Mouse (Mus musculus) midbrain, embryonic 12.5 days (tissue): ENCODE results near the gene Col11a1. TPM values are rescaled to one million over a fixed set of nuclear protein-coding genes. Genes with fewer than 3 reads are reported as not detected.

Experiments used
- ATAC-seq: fragments of 200-750 bp; cut with Nextera tagmentation; 2 replicates; pipeline ENCODE4 v1.8.0; 2017; ENCODE audit warnings: low read depth, moderate TSS enrichment, moderate library complexity; ENCODE audit not compliant: low FRiP score
- H3K27ac ChIP-seq: fragments of 300-500 bp; sonication (generic); replicated peaks from 2 replicates; pipeline ENCODE4 v1.5.1; 2016; ENCODE audit warnings: mild to moderate bottlenecking
- H3K27me3 ChIP-seq: fragments of 300-500 bp; sonication (generic); 2 replicates; pipeline ENCODE4 v1.6.1; 2016; ENCODE audit warnings: mild to moderate bottlenecking
- H3K36me3 ChIP-seq: fragments of 300-500 bp; sonication (generic); 2 replicates; pipeline ENCODE4 v1.6.1; 2016
- H3K4me1 ChIP-seq: fragments of 300-500 bp; sonication (generic); 2 replicates; pipeline ENCODE4 v1.6.1; 2016
- H3K4me2 ChIP-seq: fragments of 300-500 bp; sonication (generic); replicated peaks from 2 replicates; pipeline ENCODE4 v1.6.1; 2016; ENCODE audit warnings: mild to moderate bottlenecking, moderate library complexity
- H3K4me3 ChIP-seq: fragments of 300-500 bp; sonication (generic); 2 replicates; pipeline ENCODE4 v1.5.1; 2016; ENCODE audit warnings: mild to moderate bottlenecking
- H3K9ac ChIP-seq: fragments of 300-500 bp; sonication (generic); replicated peaks from 2 replicates; pipeline ENCODE4 v1.6.1; 2016; ENCODE audit warnings: mild to moderate bottlenecking, moderate library complexity
- H3K9me3 ChIP-seq: fragments of 300-500 bp; sonication (generic); 2 replicates; pipeline ENCODE4 v1.6.1; 2016; ENCODE audit warnings: mild to moderate bottlenecking
- WGBS: fragments of 180-500 bp; shearing (Covaris S2); methylation state at CpG from one replicate; pipeline ENCODE4 v1.1.7; 2016; 5-methylcytosine and 5-hydroxymethylcytosine counted together
- polyA plus RNA-seq: library from polyadenylated mRNA; unstranded; fragments of >200 nt; fragmentation: Nextera tagmentation; extraction: Ambion mirVana; gene quantifications from 2 replicates; pipeline ENCODE4 v1.2.1, GENCODE M21; 2016

The Col11a1 gene
- polyA plus RNA-seq, result 29.2 and 36.9 TPM in 2 replicates

DNA sequence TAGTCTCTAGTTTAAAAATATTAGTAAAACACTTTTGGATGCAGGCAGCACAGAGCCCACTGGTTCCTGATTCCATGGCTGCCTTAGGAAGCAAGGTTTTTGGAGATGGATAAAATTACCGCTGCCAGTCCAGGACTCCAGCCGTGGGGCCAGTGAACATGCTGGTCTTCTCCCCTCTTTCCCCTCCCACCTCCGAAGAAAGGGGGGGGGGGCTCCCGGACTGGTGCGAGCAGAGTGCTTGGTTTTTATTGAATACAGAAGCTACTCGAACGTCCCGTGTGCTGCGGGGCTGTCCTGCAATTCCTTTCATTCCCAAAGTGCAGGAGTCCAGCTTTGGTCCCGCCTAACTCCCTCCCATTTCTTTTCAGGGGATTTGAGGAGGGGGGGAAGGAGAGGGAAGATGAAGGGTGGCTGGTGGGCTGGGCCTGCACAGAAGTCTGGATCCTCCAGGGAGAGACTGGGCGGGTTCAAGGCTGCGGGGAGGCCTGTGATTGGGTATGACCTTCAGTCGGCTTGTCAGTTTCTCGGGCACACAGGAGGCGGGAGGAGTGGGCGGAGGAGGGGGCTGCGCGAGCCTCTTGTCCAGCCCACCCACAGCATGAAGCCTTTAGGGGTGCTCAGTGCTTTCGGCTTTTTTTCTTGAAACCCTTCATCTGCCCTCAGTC, at the start of gene Col11a1:
Gene Col11a1, plus strand, starts transcription at position 570 of the 665 bp plus-strand sequence.
- peak within 1 kb of the TSS; percentile 60 for H3K9ac ChIP-seq
- no peaks in the 10 kb centered on the region for H3K27me3 ChIP-seq
- under 1% methylated on average over 18 of the region's 19 CpGs for WGBS
- H3K4me2 ChIP-seq, result peak within 1 kb of the TSS; percentile 98
- peak; percentile 99 for ATAC-seq
- H3K4me1 ChIP-seq, result peaks cover 11% of the 10 kb centered on the region
- H3K36me3 ChIP-seq, result no peaks in the 10 kb centered on the region
- H3K9me3 ChIP-seq, result no peaks in the 10 kb centered on the region
- H3K27ac ChIP-seq, result peak within 1 kb of the TSS; percentile 60
- peak within 1 kb of the TSS; percentile 60 for H3K4me3 ChIP-seq

DNA sequence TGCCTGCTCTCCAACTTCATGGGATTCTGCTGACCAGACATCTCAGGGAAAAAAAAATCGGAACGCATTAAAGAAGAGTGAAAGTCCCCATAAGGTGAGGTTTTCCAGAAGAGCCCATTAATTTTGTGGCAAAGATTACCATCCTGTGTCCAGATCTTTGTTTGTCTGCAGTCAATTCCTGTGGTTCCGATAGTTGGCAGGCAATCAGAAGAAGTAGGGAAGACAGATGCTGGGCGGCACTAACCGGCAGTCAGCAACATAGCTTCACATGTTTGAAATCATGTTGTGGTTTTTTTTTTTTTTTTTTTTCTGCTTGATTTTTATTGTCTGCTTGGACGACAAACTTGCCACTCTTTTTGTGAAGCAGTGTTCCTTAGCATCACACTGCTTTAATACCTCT, 39.4 kb upstream of the Col11a1 start:
- Histone ChIP-seq H3K9me3 (no peaks in the 10 kb centered on the region), H3K27ac (no peak overlapping the region), H3K9ac (no peak overlapping the region), H3K36me3 (no peaks in the 10 kb centered on the region), H3K4me1 (no peaks in the 10 kb centered on the region), H3K27me3 (no peaks in the 10 kb centered on the region), H3K4me3 (no peak overlapping the region), H3K4me2 (no peak overlapping the region)
- 87% methylated on average over 6 of the region's 6 CpGs for WGBS
- no peak for ATAC-seq

DNA sequence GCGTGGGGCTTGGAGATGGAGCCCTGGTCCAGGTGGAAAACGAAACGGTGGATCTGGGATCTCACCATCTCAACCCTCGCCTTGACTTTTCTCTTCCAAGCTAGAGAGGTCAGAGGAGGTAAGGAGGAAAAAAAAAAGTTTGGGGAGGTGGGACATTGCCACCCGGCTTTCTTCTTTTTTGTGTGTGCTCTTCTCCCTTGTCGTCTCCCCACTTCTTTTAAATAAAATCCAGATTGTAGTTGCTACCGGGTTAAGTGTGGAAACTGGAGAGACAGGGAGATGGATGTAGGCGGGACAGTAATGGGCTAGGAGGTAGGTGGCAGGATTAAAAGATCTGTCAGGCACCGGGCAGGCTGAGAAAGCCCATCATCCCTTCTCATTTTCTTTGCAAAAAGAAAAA, 546 bp downstream of the Col11a1 start:
- ATAC-seq, result no peak
- H3K36me3 ChIP-seq, result no peaks in the 10 kb centered on the region
- peak overlapping the region; percentile 60 for H3K9ac ChIP-seq
- no peak overlapping the region for H3K27ac ChIP-seq
- peak overlapping the region; percentile 60 for H3K4me3 ChIP-seq
- no peaks in the 10 kb centered on the region for H3K9me3 ChIP-seq
- H3K27me3 ChIP-seq, result no peaks in the 10 kb centered on the region
- H3K4me2 ChIP-seq, result peak overlapping the region; percentile 98
- H3K4me1 ChIP-seq, result peaks cover 11% of the 10 kb centered on the region
- under 1% methylated on average over 9 of the region's 9 CpGs for WGBS

DNA sequence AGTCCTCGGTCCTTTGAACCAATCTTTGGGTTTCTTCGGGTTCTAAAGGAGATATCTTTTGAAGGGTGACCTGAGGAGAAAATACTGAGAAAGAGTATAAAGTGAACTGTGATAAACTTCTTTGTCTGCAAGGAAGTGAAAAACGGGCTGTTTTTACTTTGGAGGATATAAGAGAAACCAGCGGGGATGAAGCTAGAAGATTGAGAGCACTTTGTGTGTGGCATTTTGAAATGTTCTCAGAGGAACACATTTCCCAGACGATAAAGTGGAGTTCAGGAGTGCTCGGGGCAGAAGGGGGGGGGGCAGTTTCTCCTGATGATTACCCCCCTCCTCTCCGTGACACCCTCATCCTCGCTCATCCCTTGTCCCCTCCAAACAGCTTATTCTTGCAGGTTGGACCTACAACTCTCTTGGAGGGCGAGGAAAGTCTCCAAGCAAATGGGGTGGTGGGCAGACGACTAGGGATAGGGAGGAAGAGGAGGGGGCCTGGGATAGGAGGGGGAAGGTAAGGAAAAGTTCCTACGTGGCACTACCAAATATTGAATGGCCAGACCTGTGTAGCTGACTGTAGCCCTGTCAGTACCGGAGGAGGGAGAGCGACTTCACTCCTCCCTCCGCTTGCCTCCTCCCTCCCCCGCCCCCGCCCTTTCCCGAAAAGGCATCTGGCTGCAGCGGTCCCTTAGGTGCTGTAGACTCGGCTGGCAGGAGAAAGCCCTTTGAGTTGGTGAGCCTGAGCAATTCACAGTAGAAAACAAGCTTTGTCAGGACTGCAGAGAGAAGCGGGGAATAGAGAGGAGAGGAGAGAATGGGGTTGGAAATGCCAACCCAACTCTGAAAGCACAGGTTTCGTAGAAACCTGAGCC, 1.2 kb downstream of the Col11a1 start:
- peak; percentile 32 for ATAC-seq
- peak overlapping the region; percentile 46; the same call in 1 of the 2 replicates for H3K27ac ChIP-seq
- peak overlapping the region; percentile 98 for H3K4me2 ChIP-seq

DNA sequence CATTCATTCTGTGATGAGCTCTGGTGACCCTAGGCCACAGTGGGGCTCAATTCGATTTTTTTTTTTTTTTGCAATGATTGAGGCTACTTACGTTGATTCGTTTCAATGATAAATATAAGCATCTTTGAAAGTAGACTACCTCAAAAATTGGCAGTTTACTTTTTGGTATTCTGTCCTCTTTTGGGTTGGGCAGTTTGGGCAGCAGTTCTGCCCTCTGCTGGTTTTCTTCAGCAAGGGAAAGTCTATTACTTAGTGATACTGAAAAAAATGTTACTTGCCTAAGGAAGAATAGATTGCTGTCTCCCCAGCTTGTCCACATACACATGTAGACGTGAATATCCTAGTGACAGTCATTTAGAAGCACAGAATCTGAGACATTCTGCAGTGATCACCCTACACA, 2.0 kb downstream of the Col11a1 start:
- Histone ChIP-seq H3K4me1 (peaks cover 11% of the 10 kb centered on the region), H3K4me3 (peak overlapping the region; percentile 60), H3K9me3 (no peaks in the 10 kb centered on the region), H3K27ac (peak overlapping the region; percentile 46; the same call in 1 of the 2 replicates), H3K9ac (peak overlapping the region; percentile 60; the same call in 1 of the 2 replicates), H3K36me3 (no peaks in the 10 kb centered on the region), H3K27me3 (no peaks in the 10 kb centered on the region), H3K4me2 (peak overlapping the region; percentile 98)
- WGBS, result 3% methylated on average over 4 of the region's 4 CpGs
- no peak for ATAC-seq

More for the DNA sequence above, 1.2 kb downstream of the Col11a1 start:
- no peaks in the 10 kb centered on the region for H3K36me3 ChIP-seq
- peaks cover 11% of the 10 kb centered on the region for H3K4me1 ChIP-seq
- peak overlapping the region; percentile 60 for H3K4me3 ChIP-seq
- peak overlapping the region; percentile 60 for H3K9ac ChIP-seq
- H3K9me3 ChIP-seq, result no peaks in the 10 kb centered on the region
- no peaks in the 10 kb centered on the region for H3K27me3 ChIP-seq
- 1% methylated on average over 21 of the region's 21 CpGs for WGBS

DNA sequence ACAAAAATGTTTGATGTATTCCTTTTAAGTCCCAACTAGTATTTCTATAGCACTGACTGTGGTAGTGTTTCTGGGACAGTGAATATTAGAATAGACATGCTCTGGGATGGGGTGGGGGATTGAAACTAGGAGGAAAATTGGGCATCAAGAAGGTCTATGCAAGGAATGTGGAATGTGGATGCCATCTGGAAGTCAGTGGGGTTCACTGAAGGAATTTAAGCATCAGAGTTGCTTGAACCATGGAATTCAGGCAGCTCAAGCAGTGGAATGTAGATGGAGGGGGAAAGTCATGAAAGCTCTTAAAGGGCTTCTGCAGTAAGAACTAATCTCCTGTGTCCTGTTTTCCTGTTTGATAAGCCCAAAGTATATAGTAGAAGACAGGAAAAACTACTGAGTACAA, 22.1 kb downstream of the Col11a1 start:
- no peaks in the 10 kb centered on the region for H3K4me1 ChIP-seq
- no peaks in the 10 kb centered on the region for H3K9me3 ChIP-seq
- H3K27ac ChIP-seq, result no peak overlapping the region
- H3K9ac ChIP-seq, result no peak overlapping the region
- no peak overlapping the region for H3K4me3 ChIP-seq
- no peaks in the 10 kb centered on the region for H3K36me3 ChIP-seq
- no peak overlapping the region for H3K4me2 ChIP-seq
- H3K27me3 ChIP-seq, result no peaks in the 10 kb centered on the region
- no peak for ATAC-seq

DNA sequence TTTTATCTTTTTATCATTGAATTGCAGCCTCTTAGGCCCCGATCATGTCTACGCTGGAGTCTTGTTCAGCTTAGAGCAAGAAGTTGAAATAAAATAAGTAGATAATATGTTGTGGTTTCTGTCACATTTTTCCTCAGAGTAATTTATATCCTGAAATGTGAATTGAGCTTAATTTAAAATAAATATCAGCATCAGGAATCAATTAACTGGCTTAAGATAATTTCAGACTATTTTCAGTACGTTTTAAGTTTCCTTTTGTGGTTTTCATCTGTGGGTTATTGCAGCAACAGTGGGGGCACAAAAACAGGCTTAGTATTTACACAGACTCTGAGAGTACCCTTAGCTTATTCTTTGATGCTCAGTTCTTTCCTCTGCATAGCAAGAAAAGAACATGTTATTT, 23.2 kb downstream of the Col11a1 start:
- WGBS, result 78% methylated on average over 3 of the region's 3 CpGs
- Histone ChIP-seq H3K4me2 (no peak overlapping the region), H3K9ac (no peak overlapping the region), H3K27me3 (no peaks in the 10 kb centered on the region), H3K4me1 (no peaks in the 10 kb centered on the region), H3K9me3 (no peaks in the 10 kb centered on the region), H3K36me3 (no peaks in the 10 kb centered on the region), H3K27ac (no peak overlapping the region), H3K4me3 (no peak overlapping the region)
- ATAC-seq, result no peak

DNA sequence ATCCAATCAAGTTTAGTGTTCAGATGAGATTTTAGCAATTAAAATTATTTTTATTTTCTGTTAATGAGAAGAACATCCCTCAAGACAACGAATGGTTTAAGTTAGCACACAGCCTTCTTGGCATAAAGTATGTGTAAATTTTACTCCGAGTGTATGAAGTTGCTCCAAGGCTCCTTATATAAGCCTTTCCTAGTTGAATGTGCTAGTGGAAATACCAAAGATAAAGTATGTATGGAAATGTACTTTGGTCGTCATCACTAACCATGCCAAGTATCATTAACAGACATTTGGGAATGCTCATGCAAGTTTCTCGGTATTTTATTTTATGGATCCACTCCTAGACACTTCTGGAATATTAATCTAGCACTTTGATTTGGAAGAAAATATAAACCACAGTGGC, 34.8 kb downstream of the Col11a1 start:
- ATAC-seq, result no peak
- Histone ChIP-seq H3K4me3 (no peak overlapping the region), H3K27ac (no peak overlapping the region), H3K27me3 (no peaks in the 10 kb centered on the region), H3K4me1 (no peaks in the 10 kb centered on the region), H3K9me3 (no peaks in the 10 kb centered on the region), H3K9ac (no peak overlapping the region), H3K4me2 (no peak overlapping the region), H3K36me3 (no peaks in the 10 kb centered on the region)
- WGBS, result 87% methylated on average over 4 of the region's 4 CpGs

DNA sequence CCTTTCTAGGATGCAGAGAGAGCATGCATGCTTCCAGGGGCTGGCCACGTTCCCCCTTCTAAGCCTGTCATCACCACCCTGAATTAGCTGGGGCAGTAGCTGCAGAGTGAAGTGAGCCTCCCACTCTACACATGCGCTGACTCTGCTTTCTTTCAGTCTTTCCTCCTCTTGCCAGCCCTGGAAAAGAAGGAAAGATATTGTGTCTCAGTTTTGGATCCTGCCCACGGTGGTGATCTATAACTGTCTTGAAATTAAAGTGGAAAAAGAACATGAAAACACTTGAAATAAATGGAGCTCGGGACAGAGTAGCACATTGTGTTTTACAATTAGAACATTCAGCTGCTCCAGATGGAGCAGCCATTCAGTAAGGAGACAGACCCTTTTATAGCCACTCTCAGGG, 35.2 kb downstream of the Col11a1 start:
- no peaks in the 10 kb centered on the region for H3K4me1 ChIP-seq
- no peak overlapping the region for H3K4me3 ChIP-seq
- H3K9me3 ChIP-seq, result no peaks in the 10 kb centered on the region
- H3K9ac ChIP-seq, result no peak overlapping the region
- H3K4me2 ChIP-seq, result no peak overlapping the region
- no peak overlapping the region for H3K27ac ChIP-seq
- H3K36me3 ChIP-seq, result no peaks in the 10 kb centered on the region
- 0 out of 2 replicates have a peak, but pooled peaks have one; percentile 34 for ATAC-seq
- H3K27me3 ChIP-seq, result no peaks in the 10 kb centered on the region
- WGBS, result 60% methylated on average over 4 of the region's 4 CpGs

DNA sequence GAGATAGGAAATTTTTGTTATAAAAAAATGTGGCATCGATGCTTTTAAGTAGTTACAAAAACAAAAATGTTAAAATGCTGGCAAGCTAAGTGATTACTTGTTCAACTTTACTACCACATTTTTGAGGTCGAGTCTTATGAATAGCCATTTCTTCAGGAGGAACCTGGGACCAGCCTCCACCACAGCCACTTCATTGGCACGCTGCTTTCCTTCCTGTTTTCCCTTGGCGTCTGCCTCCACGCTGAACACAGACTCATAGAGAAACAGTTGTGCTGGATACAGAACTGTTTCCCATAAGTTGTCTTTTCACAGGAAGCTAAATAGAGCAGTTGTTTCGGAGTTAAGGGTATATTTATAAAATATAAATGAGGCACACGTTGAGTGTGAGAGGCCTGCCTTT, 69.0 kb downstream of the Col11a1 start:
- H3K27me3 ChIP-seq, result no peaks in the 10 kb centered on the region
- H3K4me1 ChIP-seq, result no peaks in the 10 kb centered on the region
- H3K4me3 ChIP-seq, result no peak overlapping the region
- no peak overlapping the region for H3K27ac ChIP-seq
- H3K9ac ChIP-seq, result no peak overlapping the region
- no peaks in the 10 kb centered on the region for H3K9me3 ChIP-seq
- peaks cover 3% of the 10 kb centered on the region; the same call in 1 of the 2 replicates for H3K36me3 ChIP-seq
- H3K4me2 ChIP-seq, result no peak overlapping the region
- ATAC-seq, result no peak
- 80% methylated on average over 7 of the region's 7 CpGs for WGBS

DNA sequence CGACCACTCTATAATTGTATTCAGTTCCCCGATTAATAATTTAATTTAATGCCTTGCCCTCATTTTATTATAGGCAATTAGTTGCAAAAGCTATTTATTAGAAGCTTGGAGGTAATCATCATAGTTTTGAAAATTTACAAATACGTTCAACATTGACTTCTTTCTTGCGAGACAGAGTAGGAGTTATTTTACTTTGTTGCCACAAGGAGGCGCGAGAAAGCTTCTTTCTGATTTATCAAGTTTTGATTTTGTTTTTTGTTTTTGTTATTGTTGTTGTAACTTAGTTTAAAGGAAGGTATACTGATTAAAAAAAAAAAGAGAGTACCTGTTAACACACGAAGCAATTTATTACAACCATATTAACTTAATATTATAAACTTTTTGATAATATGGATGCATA, 76.8 kb downstream of the Col11a1 start:
- Histone ChIP-seq H3K4me2 (no peak overlapping the region), H3K4me3 (no peak overlapping the region), H3K9ac (no peak overlapping the region), H3K27me3 (no peaks in the 10 kb centered on the region), H3K36me3 (peaks cover 6% of the 10 kb centered on the region; the same call in 1 of the 2 replicates), H3K27ac (no peak overlapping the region), H3K4me1 (no peaks in the 10 kb centered on the region), H3K9me3 (no peaks in the 10 kb centered on the region)
- no peak for ATAC-seq
- WGBS, result 29% methylated on average over 7 of the region's 7 CpGs

DNA sequence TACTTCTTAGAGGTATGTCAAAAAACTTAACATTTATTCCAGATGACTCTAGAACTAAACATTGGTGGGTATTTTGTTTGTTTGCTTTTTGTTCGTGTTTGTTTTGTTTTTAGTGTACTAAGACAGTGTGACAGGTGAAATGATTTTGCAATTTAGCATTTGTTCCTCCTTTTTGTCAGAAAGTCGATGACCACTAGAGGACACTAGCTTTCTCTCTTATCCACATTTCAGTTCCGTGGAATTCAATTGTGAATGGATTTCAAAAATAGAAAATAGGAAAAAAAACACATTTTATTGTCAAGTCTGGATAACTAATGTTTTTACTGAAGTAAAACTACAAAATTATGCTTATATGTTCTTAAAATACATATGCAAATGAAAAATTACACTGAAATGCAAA, 116.8 kb downstream of the Col11a1 start:
- Histone ChIP-seq H3K36me3 (no peaks in the 10 kb centered on the region), H3K9ac (no peak overlapping the region), H3K4me3 (no peak overlapping the region), H3K9me3 (no peaks in the 10 kb centered on the region), H3K4me2 (no peak overlapping the region), H3K4me1 (no peaks in the 10 kb centered on the region), H3K27me3 (no peaks in the 10 kb centered on the region), H3K27ac (no peak overlapping the region)
- ATAC-seq, result no peak
- WGBS, result 32% methylated on average over 3 of the region's 3 CpGs
